Mouse (Mus musculus) myocyte (in vitro differentiated cells): ENCODE measurements around the gene Racgap1.

Experiments
- POLR2A ChIP-seq: IDR thresholded peaks from one replicate; pipeline ENCODE4 v1.6.1; 2011; ENCODE audit warnings: low read depth, mild to moderate bottlenecking, control low read depth, moderate library complexity; ENCODE audit not compliant: insufficient read length
- TCF12 ChIP-seq: IDR thresholded peaks from one replicate; pipeline ENCODE4 v1.6.1; 2011; ENCODE audit warnings: mild to moderate bottlenecking, control low read depth; ENCODE audit not compliant: poor library complexity, insufficient read depth, severe bottlenecking

DNA sequence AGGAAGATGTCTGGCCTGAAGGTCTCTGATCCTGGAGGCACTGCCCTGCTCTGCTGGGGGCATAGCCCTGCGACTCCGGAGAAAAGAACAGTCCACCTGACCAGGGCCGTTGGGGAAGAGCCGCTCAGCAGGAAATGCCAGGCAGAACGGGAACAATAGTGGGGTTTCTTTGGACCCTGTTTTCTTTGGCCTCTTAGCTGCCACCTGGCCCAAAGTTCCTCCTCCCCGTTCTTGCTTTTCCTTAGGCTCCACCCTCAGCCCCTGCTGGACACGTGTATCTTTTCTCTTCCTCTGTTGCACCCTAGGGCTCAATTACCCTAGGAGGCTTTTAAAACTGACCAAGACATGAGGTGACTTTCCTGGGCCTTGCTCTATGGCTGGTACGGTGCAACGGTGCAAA lies 62.2 kb downstream of the Racgap1 start:
- TF ChIP-seq TCF12 (no peak), POLR2A (no peak)
